Mouse (Mus musculus) urinary bladder, adult 2 months (tissue): ENCODE results near the gene Raet1e. TPM values are rescaled to one million over a fixed set of nuclear protein-coding genes. Genes with fewer than 3 reads are reported as not detected.
"Not testable (repeated sequence)": the region's sequence is repeated elsewhere in the genome, so short reads cannot be mapped to it uniquely, and the experiment has no call there.

Source experiments
- DNase-seq: peaks from one replicate; pipeline ENCODE4 v3.0.0; 2022; ENCODE audit warnings: low spot score
- polyA plus RNA-seq: library from polyadenylated mRNA; depleted of rRNA; stranded (reverse); fragments of >200 nt; gene quantifications from 2 replicates; pipeline ENCODE4 v1.2.3, GENCODE M21; 2012

Gene Raet1e
- polyA plus RNA-seq, 1 experiment, result 6.7 TPM

DNA sequence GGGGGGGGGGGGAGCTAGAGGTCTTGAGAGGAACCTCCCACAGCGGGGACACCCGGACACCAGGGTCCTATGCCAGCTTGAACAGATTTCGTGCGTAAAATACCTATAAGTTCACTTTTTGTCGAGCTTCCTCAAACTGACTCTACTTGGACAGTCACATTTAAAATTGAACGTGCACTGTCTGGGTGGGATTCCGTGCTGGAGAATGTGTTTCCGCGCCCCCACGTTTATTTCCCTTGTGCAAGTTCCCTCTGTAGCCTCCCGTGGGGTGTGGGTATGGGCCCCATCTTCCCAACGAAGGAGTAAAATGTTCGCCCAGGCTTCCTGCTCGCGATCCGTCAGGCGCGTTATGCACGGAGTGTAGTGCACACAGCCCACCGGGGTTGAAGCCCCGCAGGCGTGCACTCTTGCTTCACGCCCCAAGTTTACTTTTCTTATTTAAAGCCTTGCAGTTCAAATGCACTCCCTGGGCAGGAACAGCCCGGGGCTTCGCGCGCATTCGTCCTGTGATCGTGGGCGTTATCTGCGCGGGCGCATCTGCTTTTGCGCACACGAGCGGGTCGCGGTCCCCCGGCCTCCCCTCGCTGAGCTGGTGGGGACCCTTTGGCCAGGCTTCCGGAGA, 115.4 kb downstream of the Raet1e start:
- no peak for DNase-seq

DNA sequence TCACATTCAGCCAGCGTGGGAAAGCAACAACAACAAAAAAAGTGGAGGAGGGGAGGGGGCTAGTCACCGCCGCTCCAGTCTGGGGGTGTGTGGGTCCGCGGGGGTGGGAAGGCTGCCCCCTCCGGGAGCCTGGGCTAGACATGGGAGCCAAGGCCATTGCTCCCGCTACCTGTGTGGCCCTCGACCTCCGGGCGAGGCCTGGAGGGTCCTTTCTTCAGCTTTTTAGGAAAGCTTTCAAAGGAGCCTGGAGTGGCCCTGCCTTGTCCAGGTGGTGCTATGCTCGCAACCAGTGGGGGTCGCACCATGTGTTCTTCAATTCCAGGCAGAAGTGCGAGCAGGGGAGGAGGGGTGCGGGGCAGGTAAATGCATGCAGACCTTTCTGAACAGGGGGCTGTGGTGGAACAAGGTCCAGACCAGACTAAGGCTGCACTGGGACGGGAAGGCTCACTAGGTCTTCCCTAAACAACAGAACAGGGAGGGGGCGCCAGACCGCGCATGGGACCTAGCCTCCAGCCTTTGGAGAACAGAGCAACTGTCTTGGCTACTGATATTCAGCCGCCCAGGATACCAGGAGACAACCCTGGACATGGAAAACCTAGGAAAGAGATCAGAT, 116.2 kb downstream of the Raet1e start:
- DNase-seq, result no peak

DNA sequence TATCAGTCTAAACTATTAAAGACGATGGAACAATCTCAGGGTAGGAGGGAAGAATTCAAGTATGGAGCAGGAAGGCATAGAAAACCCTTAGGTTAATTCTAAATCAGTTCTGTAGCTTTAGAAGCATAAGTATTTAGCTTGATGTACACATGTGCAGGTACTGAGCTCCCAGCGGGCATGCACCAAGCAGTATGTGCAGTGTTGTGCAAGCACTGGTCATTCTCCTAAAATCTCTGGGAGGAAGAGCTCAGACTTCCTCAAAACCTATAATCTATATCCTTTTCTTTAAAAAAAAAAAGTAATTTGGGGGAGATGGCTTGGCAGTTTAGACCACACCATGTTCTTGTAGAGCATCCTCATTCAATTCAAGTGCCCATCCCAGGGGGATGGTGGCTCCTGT, 120.1 kb downstream of the Raet1e start:
- DNase-seq, result not testable (repeated sequence)

DNA sequence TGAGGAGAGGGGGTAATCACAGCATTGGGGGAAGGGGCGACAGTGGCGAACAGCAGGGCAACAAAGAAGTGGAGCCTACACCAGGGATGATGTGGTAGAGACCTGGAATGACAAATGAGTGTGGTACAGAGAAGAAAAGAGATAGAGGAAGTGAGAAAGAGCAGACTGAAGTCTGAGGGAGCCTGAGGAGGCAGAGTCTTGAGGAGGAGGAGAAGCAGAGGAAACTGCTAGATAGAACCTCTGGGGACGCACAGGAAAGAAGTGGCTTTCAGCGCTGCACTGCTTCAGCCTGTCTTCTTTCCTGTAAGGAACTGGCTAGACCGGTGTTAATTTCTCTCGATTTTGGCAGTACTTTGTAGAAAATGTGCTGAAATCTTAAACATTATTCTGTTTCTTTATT, 124.4 kb downstream of the Raet1e start:
- no peak for DNase-seq

- DNase-seq, result no peak
Observed at GRCm38 (mm10) chr10:22295676-22296075, 137.3 kb downstream of the Raet1e start.

DNA sequence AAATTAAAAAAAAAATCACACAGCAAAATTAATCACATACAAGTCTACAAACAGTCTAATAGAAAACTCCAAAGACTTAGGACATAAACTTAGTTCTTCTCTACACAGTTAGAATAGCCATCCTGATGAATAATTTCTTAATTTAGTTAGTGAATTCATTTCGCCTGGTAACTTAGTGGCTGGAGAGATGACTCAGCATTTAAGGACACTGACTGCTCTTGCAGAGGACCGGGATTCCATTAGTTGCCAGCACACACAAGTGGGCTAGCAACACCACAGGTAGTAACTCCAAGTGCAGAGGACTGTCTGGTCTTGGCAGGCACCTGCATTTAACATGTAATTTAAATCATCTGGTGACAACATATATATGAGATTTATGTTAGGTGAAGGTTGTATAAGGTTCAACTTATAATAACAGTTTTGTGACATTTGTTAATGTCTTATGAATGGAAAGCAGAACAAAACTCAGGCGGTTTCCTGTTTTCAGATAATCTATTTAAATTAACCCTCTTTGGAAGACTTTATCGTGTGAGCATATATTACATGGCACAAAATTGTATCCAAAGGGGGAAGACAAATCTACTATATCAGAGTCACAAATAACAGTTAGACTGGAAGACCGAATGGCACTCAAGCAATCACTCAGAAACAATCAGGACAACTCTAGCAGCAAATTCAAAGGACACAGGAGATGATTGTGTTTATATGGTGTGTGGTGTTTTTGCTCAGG, 138.8 kb downstream of the Raet1e start:
- no peak for DNase-seq

GRCm38 (mm10) chr10:22297766-22298461, 139.5 kb downstream of the Raet1e start:
- no peak for DNase-seq

- no peak for DNase-seq
Observed at GRCm38 (mm10) chr10:22299324-22299723, 141.0 kb downstream of the Raet1e start.

- no peak for DNase-seq
Observed at GRCm38 (mm10) chr10:22301641-22302040, 143.3 kb downstream of the Raet1e start.

DNA sequence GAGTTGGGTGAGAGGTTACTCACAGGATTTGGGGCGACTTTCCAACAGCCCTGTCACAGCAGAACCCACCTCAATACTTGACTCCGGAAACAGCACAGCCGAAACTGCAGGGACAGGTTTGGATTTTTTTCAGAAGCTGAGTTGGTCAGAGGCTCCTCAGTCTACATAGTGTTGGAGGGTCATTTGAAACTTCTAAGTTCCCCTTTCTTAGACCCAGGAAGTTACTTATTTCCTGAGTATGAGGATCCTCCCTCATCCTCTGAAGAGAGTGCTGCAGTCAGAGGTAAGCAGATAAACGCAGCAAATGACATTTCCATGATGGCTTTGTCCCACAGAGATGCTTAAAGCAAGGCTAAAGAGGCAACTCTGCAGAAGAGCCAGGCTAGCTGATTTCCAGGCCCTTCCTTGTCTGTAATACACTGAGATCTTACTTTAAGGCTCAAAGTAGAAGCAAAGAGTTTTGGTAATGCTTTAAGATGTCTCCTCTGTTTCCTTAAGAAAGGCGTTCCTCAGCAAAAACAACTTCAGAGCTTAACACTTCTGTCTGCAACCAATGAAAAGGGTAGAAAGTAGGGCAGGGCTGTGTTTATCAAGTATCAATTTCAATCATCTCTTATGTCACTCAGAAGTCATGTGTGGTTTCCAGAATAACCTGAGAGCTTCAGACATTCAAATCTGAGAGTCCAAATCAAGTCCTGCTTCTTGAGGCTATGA, 144.1 kb downstream of the Raet1e start:
- no peak for DNase-seq

GRCm38 (mm10) chr10:22303736-22304135, 145.4 kb downstream of the Raet1e start:
- no peak for DNase-seq

GRCm38 (mm10) chr10:22305801-22306200, 147.4 kb downstream of the Raet1e start:
- no peak for DNase-seq

GRCm38 (mm10) chr10:22306452-22306851, 148.1 kb downstream of the Raet1e start:
- DNase-seq, result no peak

DNA sequence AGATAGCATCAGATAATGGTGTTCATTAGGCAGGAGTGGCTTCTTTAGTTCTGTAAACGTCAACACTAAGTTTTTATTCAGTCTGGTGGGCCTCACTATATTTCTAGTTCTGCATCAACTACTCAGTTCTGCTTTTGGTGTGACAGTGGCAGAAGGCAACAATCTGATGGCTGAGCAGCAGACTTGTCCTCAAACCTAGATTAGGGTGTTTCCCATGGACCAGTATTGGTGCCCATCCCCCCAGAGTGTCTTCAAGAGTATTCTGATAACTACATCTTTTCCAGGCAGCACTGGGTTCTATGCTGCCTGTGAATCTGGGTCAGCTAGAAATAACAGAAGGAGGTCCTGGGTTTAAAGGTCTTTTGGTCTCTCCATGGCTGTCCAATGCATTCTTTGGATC, 149.9 kb downstream of the Raet1e start:
- no peak for DNase-seq

- DNase-seq, result no peak
Observed at GRCm38 (mm10) chr10:22322858-22323257, 164.5 kb downstream of the Raet1e start.

- not testable (repeated sequence) for DNase-seq
Observed at GRCm38 (mm10) chr10:22345721-22346120, 187.4 kb downstream of the Raet1e start.

GRCm38 (mm10) chr10:22353548-22354195, 195.3 kb downstream of the Raet1e start:
- DNase-seq, result not testable (repeated sequence)

- DNase-seq, result not testable (repeated sequence)
Observed at GRCm38 (mm10) chr10:22354196-22354574, 195.8 kb downstream of the Raet1e start.

- DNase-seq, result not testable (repeated sequence)
Observed at GRCm38 (mm10) chr10:22357373-22357772, 199.0 kb downstream of the Raet1e start.

GRCm38 (mm10) chr10:22360252-22360651, 201.9 kb downstream of the Raet1e start, which contains the start of gene Raet1d:
Gene Raet1d, plus strand, starts transcription at chr10:22360552.
- not testable (repeated sequence) for DNase-seq

DNA sequence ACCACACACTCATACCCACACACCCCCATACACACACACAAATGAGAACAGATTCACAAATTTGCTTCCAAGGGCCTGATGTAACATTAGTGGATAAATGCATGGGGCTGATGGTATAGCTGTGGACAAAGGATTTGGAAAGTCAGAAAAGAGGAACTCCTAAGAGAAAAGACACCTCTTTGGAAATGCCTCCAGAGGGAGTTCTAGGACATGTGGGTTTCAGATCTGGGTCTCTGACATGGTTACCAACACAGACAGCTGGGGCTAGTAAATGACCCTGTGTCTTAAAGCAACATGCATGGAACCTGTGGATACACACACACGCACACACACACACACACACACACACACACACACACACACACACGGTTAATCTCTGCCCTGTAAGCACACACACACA, 202.6 kb downstream of the Raet1e start:
- DNase-seq, result not testable (repeated sequence)
